Mouse (Mus musculus): Measurements from ENCODE around the gene Usp1. TPM values are rescaled to one million over a fixed set of nuclear protein-coding genes. Genes with fewer than 3 reads are reported as not detected.
A peak's percentile ranks its signal among the peaks of the same experiment; 100 is the strongest.
"Not testable (repeated sequence)": the region's sequence is repeated elsewhere in the genome, so short reads cannot be mapped to it uniquely, and the experiment has no call there.

Gene Usp1
- total RNA-seq (2015; ENCODE audit: low replicate concordance) (111 and 118 TPM in 2 replicates), total RNA-seq (2017; ENCODE audit: low replicate concordance) (121 and 179 TPM in 2 replicates)

DNA sequence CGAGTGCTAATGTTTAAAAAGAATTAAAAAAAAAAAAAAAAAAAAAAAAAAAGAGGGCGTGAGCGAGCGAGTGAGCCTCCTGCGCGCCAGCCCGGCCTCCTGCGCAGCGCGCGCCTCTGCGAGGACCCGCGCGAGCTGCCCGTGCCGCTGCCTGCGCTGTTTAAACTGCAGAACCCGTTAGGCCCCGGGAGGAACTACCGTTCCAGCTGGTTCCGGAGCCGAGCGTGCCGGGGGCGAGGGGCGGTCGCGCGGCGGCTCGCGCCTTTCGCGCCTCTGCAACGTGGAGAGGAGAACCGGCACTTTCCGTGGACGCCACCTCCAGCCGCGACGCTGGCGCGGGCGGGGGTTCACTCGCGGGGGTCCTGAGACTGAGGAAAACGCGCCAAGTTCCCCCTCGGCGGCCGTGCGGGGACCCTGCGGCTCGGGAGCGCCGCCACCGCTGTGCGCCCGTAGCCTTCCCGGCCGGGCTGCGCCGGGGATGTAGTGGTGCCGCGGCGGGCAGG is at the start of gene Usp1:
Gene Usp1, plus strand, starts transcription at position 243 of the 503 bp plus-strand sequence.
- peak; percentile 56 for ATAC-seq (replicated peaks; ENCODE audit: low FRiP score, poor library complexity, severe bottlenecking)

DNA sequence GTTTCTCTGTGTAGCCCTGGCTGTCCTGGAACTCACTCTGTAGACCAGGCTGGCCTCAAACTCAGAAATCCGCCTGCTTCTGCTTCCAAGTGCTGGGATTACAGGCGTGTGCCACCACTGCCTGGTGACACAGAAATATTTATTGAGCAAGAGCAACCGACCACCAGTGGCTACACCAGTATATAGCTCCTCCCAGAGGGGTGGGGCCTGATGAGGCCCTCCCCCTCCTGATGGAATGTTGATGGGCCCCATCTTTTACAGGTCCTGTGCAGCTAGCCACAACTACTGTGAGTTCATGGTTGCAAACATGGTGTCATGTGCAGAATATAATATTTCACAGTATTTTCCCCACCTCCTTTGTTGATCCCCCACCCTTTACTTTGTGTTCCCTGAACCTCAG is 40.9 kb upstream of the Usp1 start:
- no peak for ATAC-seq (replicated peaks; ENCODE audit: low FRiP score, poor library complexity, severe bottlenecking)

DNA sequence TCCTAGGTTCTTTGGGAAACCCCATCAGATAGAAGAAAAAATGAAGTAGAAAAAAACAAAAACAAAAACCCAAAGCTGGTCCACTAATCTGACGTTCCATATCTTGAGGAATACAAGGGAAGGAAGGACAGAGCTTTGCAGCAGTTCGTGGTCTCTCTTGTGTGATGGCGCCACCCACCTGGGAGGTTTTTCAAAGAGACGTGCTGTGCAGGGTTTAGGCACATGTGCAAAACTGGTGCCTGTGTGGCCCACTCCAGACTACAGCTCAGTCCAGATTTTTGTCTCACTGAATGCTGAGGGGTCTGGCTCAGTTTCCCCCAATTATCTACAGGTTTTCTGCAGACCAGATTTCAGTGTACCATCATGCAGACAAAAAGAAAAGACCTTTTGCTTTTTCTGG is 37.2 kb upstream of the Usp1 start:
- no peak for ATAC-seq (replicated peaks; ENCODE audit: low FRiP score, poor library complexity, severe bottlenecking)

DNA sequence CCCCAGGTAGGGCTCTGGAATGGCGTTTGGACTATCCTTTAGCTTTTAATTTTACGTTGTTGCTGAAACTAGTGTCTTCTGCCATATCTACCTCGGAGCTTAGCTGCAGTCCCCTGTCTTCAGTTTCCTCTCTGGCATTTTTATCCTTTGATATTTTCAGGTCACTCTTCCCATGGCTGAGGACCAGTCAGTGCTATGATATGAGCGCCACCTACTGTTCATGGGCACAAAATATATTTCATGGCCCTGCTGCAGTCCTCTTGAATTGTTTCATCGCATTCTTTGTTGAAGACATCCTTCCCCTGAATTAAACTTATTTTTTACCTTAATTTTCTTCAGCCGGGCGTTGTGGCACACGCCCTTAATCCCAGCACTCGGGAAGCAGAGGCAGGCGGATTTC is 36.5 kb upstream of the Usp1 start:
- no peak for ATAC-seq (replicated peaks; ENCODE audit: low FRiP score, poor library complexity, severe bottlenecking)

DNA sequence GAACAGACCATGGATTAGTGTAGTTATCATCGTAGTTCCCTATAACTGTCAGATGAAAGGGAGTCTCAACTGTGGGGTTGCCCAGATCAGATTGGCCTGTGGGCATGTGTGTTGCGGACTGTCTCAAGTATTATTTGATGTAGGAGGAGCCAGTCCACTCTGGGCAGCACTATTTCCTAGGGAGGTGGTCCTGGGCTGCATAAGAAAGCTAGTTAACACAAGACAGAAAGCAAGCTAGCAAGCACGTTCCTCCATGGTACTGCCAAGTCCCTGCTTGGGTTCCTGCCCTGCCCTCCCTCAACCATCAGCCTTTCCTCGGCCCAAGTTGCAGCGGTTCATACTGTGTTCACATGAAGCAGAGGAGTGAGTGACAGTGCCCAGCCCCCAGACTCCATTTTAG is 13.4 kb upstream of the Usp1 start:
- ATAC-seq (replicated peaks; ENCODE audit: low FRiP score, poor library complexity, severe bottlenecking), result no peak

DNA sequence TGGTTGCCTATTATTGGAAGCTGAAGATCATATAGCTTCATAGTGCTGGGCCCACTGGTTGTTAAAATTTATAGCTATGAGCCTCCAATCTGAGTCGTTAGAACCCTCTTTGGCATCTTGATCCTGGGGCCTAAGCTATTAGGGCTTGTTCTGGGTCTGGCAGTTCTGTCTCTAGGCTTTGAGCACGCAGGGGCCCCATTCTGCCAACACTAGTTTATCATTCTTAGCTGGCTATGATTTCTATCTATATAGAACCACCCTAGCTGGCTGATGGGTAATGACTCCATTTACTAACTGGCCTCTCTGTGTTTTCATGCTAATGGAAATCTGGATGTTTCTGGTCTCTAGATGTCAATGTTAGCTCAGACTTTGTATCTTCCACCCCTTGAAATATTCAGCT is 5.9 kb upstream of the Usp1 start:
- no peak for ATAC-seq (replicated peaks; ENCODE audit: low FRiP score, poor library complexity, severe bottlenecking)

DNA sequence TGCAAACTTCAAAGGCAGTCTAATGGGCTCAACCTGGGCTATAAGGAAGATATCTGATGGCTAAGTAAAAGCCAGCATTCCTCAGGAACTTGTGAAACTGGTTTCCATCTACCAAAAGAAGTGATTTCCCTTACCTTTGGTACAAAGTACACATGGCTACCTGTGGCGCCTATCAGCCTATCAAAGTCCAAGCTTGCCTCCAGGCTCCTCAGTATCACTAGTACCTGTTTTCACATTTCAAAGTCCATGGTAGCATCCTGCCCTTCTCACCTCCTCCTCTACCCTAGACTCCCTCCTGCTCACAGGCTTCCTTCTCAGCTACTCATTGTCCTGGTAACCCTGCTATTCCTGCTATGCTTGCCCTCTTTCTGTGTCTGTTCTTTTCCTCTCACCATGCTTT is 5.4 kb upstream of the Usp1 start:
- no peak for ATAC-seq (replicated peaks; ENCODE audit: low FRiP score, poor library complexity, severe bottlenecking)

DNA sequence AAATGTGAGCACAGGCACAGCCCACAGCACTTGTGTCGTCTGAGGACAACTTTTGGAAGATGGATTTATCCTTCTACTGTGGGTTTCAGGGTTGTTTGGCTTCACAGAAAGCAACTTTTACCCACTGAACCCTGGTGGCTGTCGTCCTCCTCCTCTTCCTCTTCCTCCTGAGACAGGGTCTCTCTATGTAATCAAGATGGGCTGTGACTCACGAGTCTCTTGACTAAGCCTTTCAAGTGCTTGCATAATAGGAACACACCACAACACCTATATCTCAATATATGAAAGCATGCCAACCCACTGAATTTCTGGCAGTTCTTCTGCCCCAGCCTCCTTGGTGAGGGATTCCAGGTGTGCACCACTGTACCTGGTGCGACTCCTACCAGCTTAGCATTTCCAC is 2.7 kb upstream of the Usp1 start:
- no peak for ATAC-seq (replicated peaks; ENCODE audit: low FRiP score, poor library complexity, severe bottlenecking)

DNA sequence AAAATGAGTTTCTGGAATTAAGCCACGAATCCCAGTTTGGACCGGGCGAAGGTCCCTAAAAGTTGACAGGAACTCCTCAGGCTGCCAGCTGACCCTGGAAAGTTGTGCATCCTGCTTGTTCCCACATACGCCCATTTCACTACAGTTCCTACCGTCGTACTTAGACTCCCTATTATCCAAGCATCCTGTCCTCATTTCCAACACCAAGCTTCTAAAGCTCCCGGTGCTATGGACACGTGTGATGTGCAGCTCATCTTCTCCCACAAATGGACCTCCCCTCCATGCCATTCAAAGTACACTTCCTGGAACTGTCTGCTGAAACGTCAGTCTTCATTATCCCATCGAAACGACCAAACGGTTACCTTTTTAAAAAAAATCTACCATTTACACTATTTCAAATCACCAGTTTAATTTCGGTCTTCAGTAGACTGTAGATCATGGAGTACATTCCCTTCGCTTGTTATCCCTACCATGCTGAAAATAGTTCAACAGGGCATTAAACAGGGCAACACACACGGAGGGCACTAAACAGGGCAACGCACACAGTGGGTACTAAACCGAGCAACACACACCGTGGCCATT is 1.5 kb upstream of the Usp1 start:
- ATAC-seq (replicated peaks; ENCODE audit: low FRiP score, poor library complexity, severe bottlenecking), result peak; percentile 13

DNA sequence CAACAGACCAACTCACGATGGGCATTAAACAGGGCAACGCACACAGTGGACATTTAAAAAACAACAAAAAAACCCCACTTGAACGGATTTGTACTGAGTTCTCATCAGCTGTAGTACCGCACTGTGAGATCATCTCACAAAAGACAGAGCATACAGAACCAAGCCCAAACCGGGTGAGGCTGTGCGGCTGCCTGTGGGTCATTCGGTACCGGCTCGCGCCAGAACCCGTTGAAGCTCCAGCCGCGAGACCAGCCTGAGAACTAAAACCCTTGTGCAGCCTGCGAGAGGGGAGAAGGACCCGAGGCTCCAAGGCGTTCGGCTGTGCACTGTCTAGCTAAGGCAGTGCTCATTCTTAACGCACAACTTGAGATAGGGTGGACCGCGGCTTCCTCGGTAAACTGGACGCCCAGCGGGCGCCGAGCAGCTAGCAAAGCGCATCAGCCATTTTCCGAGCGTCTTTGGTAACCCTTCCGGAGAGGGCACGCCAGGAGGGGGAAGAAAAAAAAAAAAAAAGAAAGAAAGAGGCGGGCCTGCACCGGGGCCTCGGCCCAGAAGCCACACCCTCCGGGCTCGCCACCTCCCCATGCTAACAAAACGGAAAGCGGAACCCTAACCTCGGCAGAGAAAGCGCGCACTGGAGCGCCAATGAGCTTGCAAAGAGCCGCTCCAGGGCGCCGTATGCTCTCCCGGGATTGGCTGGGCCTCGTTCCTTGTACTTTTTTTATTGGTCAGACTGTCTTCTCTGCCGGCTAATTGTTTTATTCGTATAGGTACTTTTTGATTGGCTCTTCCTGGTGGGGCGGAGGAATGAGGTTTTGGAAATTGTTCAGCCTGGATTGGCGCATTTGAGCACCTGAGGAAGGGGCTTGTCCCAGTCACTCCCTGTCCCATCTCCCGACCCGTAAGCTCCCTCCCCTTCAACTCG is 705 bp upstream of the Usp1 start:
- peak; percentile 90 for ATAC-seq (replicated peaks; ENCODE audit: low FRiP score, poor library complexity, severe bottlenecking)

DNA sequence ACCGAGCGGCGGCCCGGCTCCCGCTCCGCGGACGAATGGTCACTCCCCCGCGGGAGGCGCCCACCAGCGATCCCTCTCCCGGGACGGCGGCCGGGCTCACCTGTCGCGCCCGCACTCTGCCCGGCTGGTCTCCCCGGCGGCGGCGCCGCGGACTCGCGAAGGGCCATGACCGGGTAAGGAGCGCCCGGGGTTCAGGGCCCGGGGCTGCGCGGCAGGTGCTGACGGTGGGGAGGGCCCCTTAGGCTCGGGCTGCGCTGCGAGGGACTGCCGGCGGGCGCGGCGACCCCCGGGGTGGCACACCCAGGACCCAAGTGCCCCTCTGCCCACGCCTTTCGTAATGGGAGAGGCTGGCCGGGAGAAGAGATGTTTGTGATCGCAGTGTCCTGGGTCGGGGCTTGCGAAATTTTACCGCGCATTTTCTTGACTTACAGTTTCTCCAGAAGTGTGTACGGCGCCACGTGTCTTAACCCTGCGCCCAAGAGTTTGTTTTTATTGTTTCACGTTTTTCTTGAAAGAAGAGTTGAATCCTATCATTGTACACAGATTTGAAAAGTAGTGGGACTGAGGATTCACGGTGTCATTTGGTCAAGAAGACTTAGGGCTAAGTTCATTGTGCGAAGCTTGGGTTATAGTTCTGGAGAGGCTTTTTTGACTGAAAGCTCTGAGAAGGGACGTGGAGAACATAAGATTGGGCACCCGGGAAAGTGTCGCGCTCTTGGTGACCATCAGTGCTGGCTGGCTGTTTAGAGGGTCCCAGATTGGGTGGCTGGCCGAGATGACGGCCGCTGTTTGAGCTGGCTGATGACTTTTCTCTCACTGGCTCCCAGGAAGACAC is 678 bp downstream of the Usp1 start:
- ATAC-seq (replicated peaks; ENCODE audit: low FRiP score, poor library complexity, severe bottlenecking), result no peak

DNA sequence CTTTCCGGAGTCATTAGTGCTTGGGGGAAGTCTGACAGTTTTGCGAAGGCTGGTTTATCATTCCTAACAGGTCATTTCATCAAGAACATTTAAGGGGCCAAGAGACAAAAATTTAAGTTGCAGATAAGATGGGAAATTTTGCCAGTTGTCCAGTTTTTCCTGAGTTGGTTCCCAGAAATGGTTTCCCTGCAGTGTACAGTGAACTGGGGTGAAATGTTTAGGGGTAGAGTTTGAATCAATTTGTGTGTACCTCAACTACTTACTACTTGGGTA is 1.2 kb downstream of the Usp1 start:
- ATAC-seq (replicated peaks; ENCODE audit: low FRiP score, poor library complexity, severe bottlenecking), result no peak

DNA sequence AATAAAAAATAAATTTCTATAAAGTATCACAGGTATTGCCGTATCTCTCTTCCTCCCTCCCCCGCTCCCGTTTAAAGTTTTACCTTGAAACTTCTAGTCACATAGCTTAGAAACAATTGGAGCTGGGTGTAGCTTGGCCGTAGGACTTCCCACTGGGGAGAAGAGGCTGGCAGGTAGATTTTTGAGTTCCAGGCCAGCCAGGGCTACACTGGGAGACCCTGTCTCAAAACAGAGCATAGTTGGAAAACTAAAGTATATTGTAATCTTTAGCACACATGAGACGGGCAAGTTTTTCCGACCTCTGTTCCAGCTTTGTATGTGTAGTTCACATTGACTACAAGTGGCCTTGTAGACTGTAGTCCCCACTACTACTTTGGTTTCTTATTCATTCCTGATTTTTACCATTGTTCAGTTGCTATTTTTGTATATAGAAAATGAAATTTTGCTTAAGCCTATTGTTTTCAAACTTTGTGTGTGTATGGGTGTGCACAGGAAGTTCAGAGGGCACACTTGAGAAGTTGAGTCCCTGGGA is 1.7 kb downstream of the Usp1 start:
- ATAC-seq (replicated peaks; ENCODE audit: low FRiP score, poor library complexity, severe bottlenecking), result no peak

DNA sequence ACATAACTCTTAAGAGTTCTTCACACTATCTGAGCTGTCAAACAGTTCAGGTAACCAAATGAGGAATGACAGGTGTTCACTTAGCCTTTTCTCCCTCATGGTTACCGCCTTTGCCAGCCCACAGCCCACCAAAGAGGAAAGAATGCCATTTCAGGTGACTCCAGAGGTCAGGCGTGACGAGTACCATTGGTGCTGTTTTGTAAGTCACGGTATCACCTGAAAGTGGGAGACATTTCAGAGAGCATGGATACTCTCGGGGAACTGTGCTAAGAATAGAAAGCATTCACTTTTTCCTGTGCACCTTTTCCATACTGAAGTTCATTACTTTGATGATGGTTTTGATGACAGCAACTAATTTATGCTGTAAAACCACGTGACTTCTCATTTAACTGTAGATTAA is 12.4 kb downstream of the Usp1 start:
- no peak for ATAC-seq (replicated peaks; ENCODE audit: low FRiP score, poor library complexity, severe bottlenecking)

DNA sequence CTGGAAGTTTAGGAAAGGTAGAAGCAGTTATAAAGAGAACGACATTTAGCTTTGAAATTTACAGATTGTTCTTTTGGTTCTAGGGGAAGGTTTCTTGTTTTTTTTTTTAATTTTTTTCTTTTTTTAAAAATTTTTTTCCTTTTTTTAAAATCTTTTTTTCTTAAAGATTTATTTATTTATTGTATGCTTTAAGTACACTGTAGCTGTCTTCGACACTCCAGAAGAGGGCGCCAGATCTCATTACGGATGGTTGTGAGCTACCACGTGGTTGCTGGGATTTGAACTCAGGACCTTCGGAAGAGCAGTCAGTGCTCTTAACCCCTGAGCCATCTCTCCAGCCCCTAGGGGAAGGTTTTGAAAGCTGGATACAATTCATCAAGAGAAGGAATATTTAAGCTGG is 14.6 kb downstream of the Usp1 start:
- not testable (repeated sequence) for ATAC-seq (replicated peaks; ENCODE audit: low FRiP score, poor library complexity, severe bottlenecking)

DNA sequence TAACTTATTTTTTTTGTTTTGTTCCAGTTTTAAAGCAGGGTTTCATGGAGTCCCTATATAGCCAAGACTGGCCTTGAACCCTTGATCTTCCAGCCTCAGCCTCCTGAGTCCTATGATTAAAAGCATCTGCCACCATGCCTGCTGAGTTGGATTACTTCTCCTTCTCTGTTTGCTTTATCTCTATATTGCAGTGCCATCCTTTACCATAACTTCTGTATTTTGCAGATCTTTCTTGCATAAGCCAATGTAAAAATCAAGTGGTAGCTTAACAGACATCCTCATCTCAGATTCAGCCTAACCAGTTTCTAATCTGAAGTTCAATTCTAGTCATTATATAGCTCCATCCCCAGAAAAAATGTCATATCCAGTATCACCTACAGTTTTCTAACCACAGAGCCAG is 27.0 kb downstream of the Usp1 start:
- no peak for ATAC-seq (replicated peaks; ENCODE audit: low FRiP score, poor library complexity, severe bottlenecking)

DNA sequence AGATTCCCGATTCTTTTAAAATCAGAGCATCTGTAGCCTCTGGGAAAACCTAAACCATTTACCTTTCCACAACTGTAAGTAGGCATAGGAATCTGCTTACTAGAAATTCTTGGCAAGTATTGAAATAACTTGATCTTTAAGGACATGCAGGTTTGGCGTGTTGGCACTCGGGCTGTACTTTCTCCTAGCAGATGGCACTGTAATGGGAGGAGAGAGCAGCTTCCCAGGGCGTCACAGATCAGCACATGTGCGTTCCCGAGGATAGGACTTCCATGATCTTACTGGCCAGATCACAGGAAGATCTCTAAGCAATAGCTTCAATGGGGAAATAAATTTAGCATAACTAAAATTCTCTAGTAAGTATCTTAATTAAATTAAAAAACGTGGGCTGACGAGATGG is 32.4 kb downstream of the Usp1 start:
- no peak for ATAC-seq (replicated peaks; ENCODE audit: low FRiP score, poor library complexity, severe bottlenecking)

DNA sequence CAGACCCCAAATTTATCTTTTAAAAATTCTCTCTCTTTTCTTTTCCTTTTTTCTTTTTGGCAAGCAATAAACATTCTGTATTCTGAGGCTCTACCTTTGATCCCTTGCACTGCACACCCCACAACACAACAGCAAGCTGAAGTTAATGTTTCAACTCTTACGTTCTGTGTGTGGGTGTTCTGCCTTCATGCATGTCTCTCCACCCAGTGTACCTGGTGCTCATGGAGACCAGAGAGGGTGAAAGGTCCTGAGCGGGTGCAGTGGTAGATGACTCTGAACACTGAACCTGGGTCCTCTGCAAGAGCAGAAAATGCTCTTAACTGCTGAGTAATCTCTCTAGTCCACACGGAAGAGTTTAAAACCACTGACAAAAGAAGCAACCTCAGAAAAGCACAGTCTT is 36.6 kb downstream of the Usp1 start:
- no peak for ATAC-seq (replicated peaks; ENCODE audit: low FRiP score, poor library complexity, severe bottlenecking)

DNA sequence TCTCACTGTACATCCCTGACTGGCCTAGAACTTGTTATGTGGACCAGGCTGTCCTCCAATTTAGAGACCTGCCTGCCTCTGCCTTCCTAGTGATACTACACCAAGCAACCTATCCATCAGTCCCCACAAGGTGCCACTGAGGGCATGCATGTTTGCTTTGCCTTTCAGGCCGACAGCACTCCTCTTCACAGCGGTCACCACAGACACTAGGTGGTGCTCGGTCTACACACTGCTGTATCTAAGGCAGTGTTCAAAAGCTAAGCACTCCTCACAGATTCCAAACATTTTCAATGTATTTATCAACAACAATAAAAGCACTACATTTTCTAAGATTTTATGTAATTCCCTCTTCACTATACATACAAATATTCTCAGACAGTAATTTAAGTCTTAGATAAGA is 46.3 kb downstream of the Usp1 start:
- ATAC-seq (replicated peaks; ENCODE audit: low FRiP score, poor library complexity, severe bottlenecking), result no peak

DNA sequence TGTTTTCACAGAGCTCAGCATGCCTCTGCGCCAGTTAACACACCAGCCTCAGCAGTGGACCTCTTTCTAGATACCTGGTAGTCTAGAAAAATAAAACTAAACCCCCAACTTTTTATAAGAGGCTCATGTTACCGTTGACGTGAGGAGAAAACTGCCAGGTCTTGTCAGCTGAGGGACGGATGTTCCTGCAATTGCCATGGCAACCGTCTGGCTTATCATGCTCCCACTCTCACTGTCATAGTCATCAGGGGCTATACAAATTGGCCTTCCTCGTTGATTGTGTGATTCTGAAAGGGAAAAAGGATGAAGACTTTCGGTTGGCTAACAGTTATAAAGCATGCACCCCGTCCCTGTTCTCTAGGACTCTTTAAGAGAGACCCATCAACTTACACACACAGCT is 52.1 kb downstream of the Usp1 start:
- ATAC-seq (replicated peaks; ENCODE audit: low FRiP score, poor library complexity, severe bottlenecking), result no peak

Measured in erythroid progenitor cell, adult 5-6 weeks (primary cell).